Mouse (Mus musculus): ENCODE data around the gene Ndufa7.
"Not testable (repeated sequence)": the region's sequence is repeated elsewhere in the genome, so short reads cannot be mapped to it uniquely, and the experiment has no call there.

Gene Ndufa7

GRCm38 (mm10) chr17:33811142-33811516 lies 13.2 kb upstream of the Ndufa7 start:
- in situ Hi-C loops (cut with MboI, MseI) = no loop called here

- in situ Hi-C loops (cut with MboI, MseI) = no loop called here
These were observed 11.9 kb upstream of the Ndufa7 start for GRCm38 (mm10) chr17:33812475-33812874.

- in situ Hi-C loops (cut with MboI, MseI) = no loop called here
These were observed 11.4 kb upstream of the Ndufa7 start for GRCm38 (mm10) chr17:33812990-33813389.

GRCm38 (mm10) chr17:33815399-33815798 lies 9.0 kb upstream of the Ndufa7 start:
- in situ Hi-C loops (cut with MboI, MseI) = no loop called here

GRCm38 (mm10) chr17:33816612-33817011 lies 7.8 kb upstream of the Ndufa7 start:
- in situ Hi-C loops (cut with MboI, MseI) = no loop called here

- in situ Hi-C loops (cut with MboI, MseI) = no loop called here
These were observed 7.0 kb upstream of the Ndufa7 start for GRCm38 (mm10) chr17:33817184-33817968.

- in situ Hi-C loops (cut with MboI, MseI) = no loop called here
These were observed 6.3 kb upstream of the Ndufa7 start for GRCm38 (mm10) chr17:33817969-33818643.

- in situ Hi-C loops (cut with MboI, MseI) = no loop called here
These were observed 1.9 kb upstream of the Ndufa7 start for GRCm38 (mm10) chr17:33822436-33822959.

- in situ Hi-C loops (cut with MboI, MseI) = not testable (repeated sequence)
These were observed 1.2 kb upstream of the Ndufa7 start for GRCm38 (mm10) chr17:33823171-33823570.

- in situ Hi-C loops (cut with MboI, MseI) = not testable (repeated sequence)
These were observed 592 bp downstream of the Ndufa7 start for GRCm38 (mm10) chr17:33824997-33825330.

- in situ Hi-C loops (cut with MboI, MseI) = no loop called here
These were observed 1.1 kb downstream of the Ndufa7 start for GRCm38 (mm10) chr17:33825462-33825861.

GRCm38 (mm10) chr17:33826850-33827249 lies 2.5 kb downstream of the Ndufa7 start:
- in situ Hi-C loops (cut with MboI, MseI) = no loop called here

- in situ Hi-C loops (cut with MboI, MseI) = no loop called here
These were observed 4.5 kb downstream of the Ndufa7 start for GRCm38 (mm10) chr17:33828892-33829291.

- in situ Hi-C loops (cut with MboI, MseI) = no loop called here
These were observed 5.2 kb downstream of the Ndufa7 start for GRCm38 (mm10) chr17:33829561-33829960.

GRCm38 (mm10) chr17:33842966-33843795 lies 18.8 kb downstream of the Ndufa7 start, which contains the start of gene Cd320:
Gene Cd320, plus strand, starts transcription at chr17:33843091.
- in situ Hi-C loops (cut with MboI, MseI) = loop anchor here in 1 of 2 experiments (5.0 kb wide), 1 partner anchor 49 kb away; the partner anchor contains the start of gene Kifc1

GRCm38 (mm10) chr17:33844196-33844595 lies 19.8 kb downstream of the Ndufa7 start:
- in situ Hi-C loops (cut with MboI, MseI) = loop anchor here in 1 of 2 experiments (5.0 kb wide), 1 partner anchor 48 kb away; the partner anchor contains the start of gene Kifc1

- in situ Hi-C loops (cut with MboI, MseI) = no loop called here
These were observed 23.8 kb downstream of the Ndufa7 start for GRCm38 (mm10) chr17:33848139-33848538.

- in situ Hi-C loops (cut with MboI, MseI) = no loop called here
These were observed 27.0 kb downstream of the Ndufa7 start for GRCm38 (mm10) chr17:33851331-33851730.

GRCm38 (mm10) chr17:33857816-33858215 lies 33.4 kb downstream of the Ndufa7 start:
- in situ Hi-C loops (cut with MboI, MseI) = no loop called here

- in situ Hi-C loops (cut with MboI, MseI) = no loop called here
These were observed 41.1 kb downstream of the Ndufa7 start for GRCm38 (mm10) chr17:33865330-33866030.

GRCm38 (mm10) chr17:33873537-33873936 lies 49.2 kb downstream of the Ndufa7 start, which contains the start of gene Gm7029:
Gene Gm7029, plus strand, starts transcription at chr17:33873837.
- in situ Hi-C loops (cut with MboI, MseI) = not testable (repeated sequence)

All from T-helper 17 cell (primary cell).